Mouse (Mus musculus) kidney, adult 2 months (tissue): ENCODE data around the gene Mrps23.

Experiments used
- CTCF ChIP-seq: fragments of 200-500 bp; conservative IDR thresholded peaks from 2 replicates; pipeline ENCODE4 v1.5.1; 2011; ENCODE audit warnings: low read depth, mild to moderate bottlenecking, control low read depth, low read length, moderate library complexity, mixed read lengths; ENCODE audit not compliant: insufficient read depth, insufficient read length
- POLR2A ChIP-seq: fragments of 200-500 bp; IDR thresholded peaks from one replicate; pipeline ENCODE4 v1.6.1; 2011; ENCODE audit warnings: low read depth, low read length, control low read depth

DNA sequence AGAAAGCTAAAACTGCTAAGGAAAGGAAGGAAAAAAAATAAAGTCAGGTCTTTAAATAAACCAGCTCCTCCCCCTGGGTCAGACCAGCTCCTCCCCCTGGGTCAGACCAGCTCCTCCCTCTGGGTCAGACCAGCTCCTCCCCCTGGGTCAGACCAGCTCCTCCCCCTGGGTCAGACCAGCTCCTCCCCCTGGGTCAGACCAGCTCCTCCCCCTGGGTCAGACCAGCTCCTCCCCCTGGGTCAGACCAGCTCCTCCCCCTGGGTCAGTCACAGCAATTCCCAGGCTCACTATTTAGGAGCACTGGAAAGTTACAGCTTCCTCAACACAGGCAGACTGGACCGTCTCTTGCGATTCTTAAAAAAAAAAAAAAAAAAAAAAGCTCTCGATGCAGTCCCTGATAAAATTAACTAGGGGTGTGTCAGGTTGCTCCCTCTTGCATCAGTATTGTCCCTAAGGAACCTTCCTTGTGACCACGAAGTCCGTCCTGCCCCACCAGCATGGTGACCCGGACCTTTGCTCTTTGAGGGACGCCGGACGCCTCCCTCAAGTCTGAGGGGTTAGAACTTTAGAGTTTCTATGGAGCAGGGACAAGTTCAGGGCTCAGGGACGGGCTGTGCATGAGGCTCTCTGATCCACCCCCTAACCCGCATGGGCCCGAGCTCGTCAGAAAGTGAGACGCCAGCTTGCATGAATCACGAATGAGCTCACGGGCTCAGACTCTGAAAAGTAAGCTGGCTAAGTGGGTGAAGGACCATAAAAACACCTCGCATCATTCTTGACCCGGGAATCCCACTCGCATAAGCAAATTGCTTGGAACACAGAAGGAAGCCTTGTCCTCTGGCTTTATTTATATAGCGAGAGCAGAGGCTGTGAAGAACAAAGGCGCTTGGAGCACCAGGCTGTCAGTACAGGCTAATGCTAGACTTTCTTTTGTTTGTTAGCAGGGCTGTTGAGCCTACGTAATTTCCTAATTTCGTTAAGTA lies 31.3 kb downstream of the Mrps23 start:
- TF ChIP-seq POLR2A = no peak
- no peak for TF ChIP-seq CTCF
